Mouse (Mus musculus): Measurements from ENCODE around the gene Epb41l2.

The Epb41l2 gene

DNA sequence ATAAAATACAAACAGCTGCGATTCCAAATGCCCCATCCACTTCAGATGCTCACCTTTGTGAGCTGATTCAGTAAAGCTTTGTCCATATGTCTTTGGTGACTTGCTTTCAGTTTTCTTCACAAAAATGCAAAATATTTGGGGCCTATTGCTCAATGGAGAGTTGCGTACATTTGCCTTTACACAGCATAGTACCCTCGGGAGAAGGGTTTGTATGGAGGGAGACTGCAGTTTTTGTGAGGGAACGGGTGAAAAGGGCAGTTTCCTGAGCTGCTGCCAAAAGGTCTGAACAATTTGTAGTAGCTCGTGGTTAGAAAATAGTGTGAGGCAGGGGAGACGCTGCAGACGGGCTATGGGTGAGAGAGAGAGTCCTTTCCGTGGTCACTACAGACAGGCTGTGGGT is 40.5 kb downstream of the Epb41l2 start:
- DNase-seq (ENCODE audit: low spot score): no peak

DNA sequence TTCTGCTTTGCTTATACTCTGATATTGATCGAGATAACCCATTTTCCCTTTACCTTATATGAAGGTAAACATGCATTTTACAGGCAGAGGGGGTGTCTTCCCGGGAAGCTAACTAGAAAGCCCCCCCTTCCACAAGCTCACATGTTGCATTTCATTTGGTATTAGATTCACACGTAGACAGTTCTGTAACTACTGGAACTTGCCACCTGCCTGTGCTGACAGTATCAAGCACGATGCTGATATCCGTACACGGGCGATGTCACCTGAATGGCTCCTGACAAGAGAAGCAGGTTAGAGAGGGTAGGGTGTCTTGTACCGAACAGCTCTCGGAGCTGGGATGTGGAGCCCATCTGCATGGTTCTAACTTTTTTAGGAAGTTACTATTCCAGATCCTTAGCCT is 41.0 kb downstream of the Epb41l2 start:
- no peak for DNase-seq (ENCODE audit: low spot score)

DNA sequence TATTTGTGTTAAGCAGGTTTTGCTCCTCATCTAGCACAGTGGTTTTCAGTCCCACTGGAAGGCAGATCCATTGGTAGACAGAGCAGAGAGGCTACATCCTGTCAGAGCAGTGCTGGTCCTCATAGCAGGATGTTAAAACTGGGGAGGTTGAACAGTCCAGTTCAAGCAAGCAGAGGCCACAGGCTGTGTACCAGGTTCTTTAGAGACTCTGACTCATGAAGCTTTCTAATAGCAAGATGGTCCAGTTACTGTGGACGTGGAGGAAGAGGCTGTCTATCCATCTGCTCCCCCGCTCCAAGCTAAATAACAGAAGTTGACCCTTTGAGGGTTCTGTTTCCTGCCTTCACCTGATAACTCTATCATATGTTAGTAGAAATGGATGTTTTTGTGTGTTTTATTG is 41.8 kb downstream of the Epb41l2 start:
- no peak for DNase-seq (ENCODE audit: low spot score)

DNA sequence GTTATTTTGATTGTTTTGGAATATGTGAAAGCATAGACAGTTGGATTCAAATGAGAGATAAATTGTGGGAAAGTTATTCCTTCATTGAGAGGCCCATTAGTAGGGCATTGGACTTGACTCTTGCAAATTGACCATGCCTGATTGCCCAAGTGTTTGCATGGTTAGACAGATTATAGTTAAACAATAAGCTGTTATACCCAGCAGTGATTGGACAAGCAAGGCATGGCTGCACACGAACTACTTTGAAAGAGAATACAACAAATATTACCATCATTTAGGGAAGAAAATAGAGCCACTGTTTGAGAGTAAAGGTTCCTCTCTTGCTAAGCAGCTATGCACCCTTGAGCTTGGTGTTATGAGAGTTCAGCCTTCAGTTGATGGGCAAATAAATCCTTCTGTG is 43.3 kb downstream of the Epb41l2 start:
- no peak for DNase-seq (ENCODE audit: low spot score)

DNA sequence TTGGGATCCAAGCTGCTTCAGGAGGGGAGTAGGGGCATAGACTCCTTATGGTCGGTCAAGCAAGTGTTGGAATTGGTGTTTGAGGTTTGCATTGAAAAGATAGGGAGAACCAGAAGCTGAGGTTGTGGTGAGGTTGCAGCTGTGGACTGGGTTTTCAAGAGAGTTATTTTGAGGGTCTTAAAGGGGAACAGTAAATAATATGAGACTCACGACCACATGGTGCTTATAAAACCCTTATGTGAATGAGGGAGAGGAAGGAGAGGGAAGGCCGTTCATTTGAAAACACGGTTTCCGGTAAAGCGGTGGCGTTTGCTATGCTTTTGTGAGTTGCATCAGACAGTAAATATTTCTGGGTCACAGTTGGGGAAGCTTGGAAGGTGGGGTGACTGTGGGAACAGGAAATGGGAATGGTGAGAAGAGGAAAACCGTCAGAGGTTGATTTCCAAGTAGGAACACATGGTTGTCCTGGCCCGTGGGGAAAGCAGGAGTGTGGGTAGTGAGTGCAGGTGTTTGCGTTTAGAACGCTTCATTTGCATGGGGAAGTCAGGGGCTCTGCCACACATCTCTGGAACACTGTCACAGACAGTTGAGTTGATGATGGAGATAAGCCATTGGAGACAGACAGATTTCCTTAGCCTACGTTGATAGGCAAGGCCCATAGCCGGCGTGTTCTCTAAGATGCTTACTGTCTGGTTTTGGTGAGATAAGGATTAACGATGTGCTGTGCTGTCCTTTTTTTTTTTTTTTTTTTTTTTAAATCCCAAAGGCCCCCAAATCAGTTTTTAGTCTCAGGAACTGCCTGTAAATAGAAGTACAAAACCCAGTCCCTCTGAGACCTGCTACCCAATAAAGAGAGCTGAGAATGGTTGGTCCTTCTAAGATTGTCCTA is 44.5 kb downstream of the Epb41l2 start:
- DNase-seq (ENCODE audit: low spot score): no peak

DNA sequence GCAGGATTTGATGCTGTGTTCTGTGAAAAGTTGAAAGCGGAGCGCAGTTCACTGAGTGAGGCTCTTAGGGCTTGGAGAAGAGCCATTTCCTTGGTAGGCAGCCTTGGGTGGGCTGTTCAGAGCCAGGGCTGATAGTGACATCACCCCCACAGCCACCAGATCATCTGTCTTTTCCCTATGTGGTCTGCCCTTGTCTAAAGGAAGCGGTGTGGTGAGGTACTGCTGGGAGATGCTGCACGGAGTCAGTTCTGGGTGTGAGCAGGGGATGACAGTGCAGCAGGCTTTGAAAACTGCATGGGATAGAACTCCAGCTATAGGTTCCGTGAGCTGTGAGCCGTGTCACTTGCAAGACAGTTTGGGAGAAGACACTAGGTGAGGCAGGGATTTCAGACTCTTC is 45.1 kb downstream of the Epb41l2 start:
- DNase-seq (ENCODE audit: low spot score): no peak

DNA sequence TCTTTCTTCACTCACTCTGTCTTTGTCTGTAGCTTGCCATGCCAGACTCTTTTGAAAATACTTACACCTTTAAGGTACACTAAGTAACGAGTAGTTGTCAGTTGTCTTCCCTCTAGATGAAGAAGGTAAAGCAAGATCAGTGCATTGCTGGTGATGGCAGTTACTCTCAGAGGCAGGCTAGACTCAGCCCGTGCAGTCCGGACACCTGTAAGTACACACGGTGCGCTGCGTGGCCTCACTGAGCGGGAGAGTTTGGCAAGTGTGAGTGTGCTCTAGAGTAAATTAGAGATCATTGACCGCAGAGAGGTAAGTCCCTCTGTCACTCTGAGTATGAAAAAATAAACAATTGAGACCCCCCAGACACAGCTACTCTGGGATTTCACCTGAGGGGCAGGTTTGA is 46.0 kb downstream of the Epb41l2 start:
- no peak for DNase-seq (ENCODE audit: low spot score)

DNA sequence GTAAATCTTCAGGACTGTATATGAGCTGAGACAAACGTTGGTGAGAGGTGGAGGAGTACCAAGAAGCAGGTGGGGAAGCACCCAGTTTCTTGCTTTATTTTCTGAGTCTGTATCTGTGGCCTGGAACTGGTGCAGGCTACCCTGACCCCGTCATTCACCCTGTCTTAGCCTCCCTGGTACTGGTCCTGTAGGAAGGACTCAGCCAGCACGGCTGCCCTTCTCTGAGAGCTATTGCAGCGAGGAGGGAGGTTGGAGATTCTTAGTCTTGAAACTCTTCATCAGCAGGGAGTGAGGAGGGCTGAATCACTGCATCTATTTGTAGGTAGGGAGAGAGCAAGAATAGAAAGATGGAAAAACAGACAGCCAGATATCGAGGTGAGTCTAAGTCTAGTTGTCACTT is 47.1 kb downstream of the Epb41l2 start:
- DNase-seq (ENCODE audit: low spot score): no peak

DNA sequence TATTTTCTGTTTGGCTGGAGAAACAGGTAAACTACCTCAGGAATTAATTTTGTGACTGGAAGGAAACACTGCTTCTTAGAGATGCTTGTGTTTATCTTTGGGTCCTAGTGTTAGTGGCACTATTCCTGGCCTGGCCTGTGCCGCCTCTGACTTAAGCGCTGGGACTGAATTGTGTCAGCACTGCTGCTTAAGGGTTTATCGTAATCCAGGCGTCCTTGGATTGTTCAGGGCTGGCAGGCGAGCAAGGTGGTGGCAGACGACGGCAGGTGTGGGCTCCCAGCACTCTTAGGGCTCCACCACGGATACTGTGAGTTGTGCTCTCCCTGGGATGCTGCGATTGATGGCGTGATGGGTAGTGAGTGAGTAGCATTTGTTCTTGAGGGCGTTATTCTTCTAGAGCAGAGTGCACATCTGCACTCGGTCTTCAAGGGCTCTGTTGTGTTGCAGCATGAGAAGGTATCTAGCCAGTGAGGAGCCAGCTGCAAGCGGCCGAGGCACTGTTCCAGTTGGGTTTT is 48.6 kb downstream of the Epb41l2 start:
- DNase-seq (ENCODE audit: low spot score): no peak

DNA sequence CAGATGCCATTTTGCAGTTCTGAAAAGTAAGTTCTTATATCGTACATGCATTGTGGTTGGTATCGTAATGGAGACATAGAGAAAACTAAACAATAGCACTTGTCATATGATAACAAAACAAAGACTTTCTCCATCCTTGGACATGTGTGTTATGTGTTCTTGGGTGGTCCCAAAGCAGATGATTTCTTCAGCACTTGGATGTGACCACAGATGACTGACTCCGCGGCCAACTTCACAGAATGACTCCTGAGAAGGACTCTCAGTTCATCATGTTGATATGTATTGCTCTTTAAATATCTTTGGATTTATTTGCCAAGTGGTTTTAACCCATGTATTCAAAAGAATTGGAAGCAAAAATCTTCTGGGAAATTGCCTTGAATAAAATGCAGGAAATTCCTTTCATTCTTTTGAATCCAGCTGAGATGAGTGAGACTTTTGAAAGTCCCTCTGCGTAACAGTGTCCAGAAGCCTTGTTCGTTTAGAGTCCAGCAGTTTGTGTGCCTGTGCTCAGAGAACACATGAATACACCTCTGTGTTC is 52.3 kb downstream of the Epb41l2 start:
- DNase-seq (ENCODE audit: low spot score): no peak

DNA sequence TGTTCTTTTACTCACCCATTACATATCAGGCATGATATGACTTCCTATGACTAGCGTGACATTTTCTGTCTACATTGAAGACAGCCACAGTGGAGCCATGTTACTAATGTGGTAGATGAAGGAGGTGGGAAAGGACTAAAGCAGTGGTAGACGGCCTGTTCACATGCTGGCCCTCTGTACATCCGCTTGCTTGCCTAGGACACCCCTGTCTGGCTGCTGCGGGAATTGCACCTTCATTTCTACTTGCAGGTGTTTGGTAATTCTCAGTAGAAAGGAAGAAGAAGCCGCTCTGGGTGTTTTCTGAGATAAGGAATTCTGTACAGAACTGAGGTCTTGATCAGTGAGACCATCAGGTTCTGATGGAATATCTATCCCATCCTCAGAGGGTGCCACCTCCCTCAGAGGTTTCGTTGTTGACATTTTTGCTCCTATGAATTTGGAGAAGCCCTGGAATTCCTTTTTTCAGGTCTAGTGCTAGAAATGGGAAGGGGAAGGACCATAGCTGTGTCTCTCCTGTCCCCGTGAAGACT is 55.7 kb downstream of the Epb41l2 start:
- no peak for DNase-seq (ENCODE audit: low spot score)

DNA sequence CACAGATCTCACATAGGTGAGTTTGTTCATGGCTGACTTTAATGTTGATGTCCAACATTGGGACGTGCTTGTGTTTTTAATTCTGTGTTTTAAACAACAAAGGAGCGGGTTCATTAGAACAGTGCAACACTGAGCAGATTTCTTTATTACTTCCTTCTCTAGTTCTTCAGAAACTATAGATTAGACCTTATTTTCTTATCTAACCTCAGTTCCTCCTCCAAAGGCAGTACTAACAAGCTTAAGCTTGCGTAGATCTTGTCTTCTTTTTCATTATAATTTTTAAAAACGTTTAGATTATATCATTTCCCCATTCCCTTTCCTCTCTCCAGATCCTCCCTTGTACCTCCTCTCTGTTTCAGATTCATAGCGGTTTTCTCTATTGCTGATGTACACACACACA is 57.1 kb downstream of the Epb41l2 start:
- DNase-seq (ENCODE audit: low spot score): no peak

DNA sequence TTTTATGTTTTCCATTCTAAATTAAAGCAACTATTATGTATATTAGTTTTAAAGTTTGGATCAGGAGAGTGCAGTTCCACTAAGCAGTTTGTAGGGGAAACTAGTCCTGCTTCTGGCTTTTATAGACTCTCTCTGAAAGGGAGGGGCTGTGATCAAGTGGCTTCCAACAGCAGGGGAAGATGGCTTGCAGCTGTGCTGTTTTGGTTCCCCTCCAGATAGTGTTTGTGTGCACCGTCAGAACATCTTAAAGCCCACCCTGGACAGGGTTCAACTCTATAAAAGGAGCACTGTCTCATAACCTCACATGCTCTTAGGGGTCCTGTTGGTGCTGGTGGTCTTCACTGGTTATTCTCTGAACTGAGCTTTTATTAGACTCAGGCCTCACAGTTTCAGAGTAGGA is 66.5 kb downstream of the Epb41l2 start:
- no peak for DNase-seq (ENCODE audit: low spot score)

DNA sequence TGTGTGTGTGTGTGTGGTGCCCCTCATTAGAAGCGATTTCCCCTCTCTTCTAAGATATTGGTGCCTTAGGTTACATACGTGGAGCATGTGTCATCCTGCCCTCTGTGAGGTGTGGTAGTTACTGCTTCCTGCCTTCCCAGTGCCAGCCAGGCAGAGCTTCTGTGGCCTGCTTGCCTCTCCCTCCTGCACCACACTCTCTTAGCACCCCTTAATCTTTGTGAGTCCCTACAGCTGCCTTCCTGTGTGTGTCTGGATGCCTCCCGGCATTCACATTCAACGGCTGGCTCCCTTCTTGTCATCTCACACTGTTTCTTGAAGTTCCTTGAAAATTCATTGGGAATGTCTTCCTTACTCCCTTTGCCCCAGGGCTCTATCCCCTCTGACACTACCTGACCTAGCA is 67.2 kb downstream of the Epb41l2 start:
- no peak for DNase-seq (ENCODE audit: low spot score)

DNA sequence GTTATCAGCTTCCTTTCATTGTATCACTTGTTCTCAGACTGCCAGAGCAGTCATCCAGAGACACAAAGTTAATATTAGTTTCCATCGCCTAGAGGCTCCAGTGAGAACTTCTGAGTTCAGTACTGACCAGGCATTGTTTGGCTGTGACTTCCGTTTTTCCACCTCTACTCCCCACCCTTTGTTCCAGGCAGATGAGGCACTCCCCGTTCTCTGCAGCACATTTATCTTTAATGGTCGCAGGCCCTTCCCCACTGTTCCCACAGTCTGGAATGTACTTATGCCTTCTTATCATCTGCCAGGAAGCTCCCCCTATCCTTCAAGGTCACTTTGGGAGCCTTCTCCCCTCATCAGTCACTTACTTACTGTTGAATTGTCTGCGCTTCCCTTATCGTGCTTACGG is 67.9 kb downstream of the Epb41l2 start:
- no peak for DNase-seq (ENCODE audit: low spot score)

DNA sequence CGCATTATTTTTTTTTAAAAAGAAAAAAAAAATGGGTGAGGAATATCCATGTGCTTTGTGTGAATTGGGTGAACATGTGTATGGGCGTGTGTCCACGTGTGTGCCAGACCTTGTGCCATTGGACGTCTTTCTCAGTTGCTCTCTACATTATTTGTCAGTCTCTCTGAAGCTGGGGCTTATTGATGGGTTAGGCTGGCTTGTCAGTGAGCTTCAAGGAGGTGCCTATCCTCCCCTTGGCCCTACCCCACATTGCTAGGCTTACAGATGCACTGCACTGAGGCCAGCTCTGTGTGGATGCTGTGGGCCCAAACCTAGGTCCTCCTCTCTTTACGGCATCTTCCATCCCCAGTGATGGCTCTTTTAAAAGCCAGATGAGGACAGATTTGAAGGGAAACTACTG is 69.1 kb downstream of the Epb41l2 start:
- no peak for DNase-seq (ENCODE audit: low spot score)

DNA sequence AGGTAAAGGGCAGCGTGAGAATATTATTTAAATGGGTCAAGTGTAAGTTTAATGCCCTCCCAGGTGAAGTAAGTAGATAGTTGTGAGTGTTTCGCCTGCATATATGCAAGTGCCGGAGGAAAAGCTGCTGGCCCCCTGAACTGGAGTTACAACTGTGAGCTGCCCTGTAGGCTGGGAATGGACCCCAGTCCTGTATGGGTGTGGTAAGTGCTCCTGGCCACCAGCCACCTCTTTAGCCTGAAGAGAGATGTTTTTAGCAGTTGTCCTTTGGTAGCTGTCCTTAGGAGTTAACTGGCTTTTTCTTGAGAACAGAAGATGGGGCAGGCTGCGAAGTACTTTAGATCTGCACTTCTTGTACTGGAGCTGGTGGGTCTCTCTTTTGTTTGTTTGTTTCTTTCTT is 69.7 kb downstream of the Epb41l2 start:
- no peak for DNase-seq (ENCODE audit: low spot score)

DNA sequence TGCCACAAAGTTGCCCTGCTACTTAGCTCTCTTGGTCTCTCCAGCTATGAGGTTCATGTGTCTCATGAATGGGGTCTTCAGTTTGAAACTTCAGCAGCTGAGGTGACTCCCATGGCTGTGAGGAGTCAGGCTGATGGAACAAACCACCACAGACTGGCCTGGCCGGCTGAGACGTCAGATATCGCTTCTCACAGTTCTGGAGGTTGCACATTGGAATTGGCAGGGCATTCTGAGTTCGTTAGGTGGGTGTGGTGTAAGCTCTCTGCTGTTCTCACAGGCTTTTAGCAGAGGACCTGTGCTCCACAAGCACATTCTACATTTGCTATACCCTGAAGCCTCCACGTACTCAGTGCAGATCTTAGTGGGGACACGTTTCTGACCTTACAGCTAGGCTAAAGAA is 71.3 kb downstream of the Epb41l2 start:
- no peak for DNase-seq (ENCODE audit: low spot score)

DNA sequence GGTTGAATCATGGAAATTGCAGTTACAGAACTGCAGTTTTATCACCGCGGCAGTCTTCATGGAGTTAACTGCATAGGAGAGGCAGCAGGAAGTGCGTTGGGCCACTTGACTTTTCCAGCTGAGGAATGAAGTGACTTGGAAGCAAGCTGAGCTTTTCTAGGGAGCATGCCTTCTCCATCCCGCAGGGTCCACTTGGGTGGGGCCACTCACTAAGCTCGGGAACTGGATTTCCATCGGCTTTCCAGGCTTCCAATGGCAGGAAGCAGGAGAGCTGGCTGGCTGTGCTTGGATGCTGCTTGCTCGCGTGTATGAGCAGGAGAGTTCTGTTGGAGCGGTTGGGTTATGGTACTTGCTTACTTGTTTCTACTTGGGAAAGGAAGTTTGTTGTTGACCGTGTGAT is 72.8 kb downstream of the Epb41l2 start:
- DNase-seq (ENCODE audit: low spot score): no peak

DNA sequence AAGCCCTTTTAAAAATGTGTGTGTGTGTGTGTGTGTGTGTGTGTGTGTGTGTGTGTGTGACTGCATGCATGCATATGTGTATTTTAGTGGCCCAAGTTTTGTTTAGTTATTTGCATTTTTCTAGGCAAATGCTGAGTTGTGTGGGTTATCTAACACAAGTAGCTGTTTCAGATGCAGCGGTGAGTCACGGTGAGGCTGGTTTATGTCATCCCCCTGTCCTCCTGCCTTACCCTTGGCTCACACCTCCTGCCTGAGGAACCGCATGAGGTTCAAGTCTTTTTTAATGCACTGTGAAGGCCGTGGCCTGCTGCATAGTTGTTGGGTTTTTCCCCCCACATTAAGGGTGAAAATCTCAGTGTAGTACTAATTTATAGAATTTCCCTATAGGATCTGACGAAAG is 73.3 kb downstream of the Epb41l2 start:
- no peak for DNase-seq (ENCODE audit: low spot score)

DNA sequence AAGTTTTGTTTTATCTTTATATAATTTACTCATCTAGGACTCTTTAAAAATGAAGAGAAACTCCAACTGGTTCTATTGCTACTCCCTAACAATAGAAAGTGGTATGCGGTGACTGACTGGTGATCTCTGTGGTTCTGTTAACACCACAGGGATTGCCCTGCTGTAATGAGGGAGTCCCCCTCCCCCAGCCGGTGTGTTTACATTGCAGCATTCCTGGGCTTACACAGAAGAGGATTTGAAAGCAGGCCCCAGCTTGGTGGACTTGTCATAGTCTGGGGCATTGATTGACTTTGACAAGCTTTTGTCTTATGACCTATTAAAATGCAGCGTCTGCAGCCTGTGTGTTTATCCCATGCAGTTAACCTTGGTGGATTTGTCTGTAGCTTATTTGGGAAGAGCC is 73.9 kb downstream of the Epb41l2 start:
- DNase-seq (ENCODE audit: low spot score): no peak

DNA sequence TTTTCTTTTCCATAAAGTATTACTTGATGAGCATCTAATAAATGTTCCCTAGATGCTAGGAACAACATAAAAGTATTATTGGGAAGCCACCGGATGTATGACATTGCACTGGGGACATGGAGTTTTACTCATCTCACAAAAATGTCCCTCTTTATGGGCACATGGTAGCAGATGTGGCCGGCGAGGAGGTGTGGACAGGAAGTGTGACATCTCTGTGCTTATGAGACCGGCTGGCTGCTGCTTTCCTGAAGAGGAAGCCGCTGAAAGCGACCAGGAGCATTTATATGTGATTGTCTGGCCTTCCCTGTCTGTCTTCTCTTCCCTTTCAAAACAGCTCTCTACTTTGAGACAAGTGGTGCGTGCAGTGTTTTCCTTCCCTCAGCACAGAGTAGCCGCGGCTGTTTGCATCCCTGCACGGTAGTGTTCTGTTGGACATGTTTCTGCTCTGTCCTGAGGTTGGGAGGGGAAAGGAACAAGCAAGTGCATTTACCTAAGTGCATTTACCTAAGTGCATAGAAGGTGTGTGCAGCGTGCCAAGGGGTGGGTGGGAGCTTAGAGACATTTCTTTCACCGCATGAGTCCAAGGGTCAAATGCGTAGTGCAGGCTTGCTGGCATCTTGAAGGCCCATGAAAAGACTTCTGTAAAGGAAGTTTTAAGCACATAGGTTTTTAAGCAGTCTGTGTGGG is 74.9 kb downstream of the Epb41l2 start:
- no peak for DNase-seq (ENCODE audit: low spot score)
